Mouse (Mus musculus) B cell, adult 67 days (primary cell): ENCODE results near the gene Tnfrsf9. TPM values are rescaled to one million over a fixed set of nuclear protein-coding genes. Genes with fewer than 3 reads are reported as not detected.

ENCODE experiments used
- total RNA-seq, 2 experiments: library from RNA; stranded (reverse); gene quantifications; 4 replicates each; pipeline ENCODE4 v1.2.4; 2023

Gene Tnfrsf9
- total RNA-seq: under 1 TPM in 1 of 2 experiments, not detected in 1; 0.58 TPM

GRCm38 (mm10) chr4:150914290-150914733 lies at the start of gene Tnfrsf9, which contains the start of gene Park7:
Tnfrsf9 (plus strand) TSS chr4:150914562.
Park7 (minus strand) TSS chr4:150914437.

Other genes with a start within 250 kb of the Tnfrsf9 start
- 10 to 100 TPM in 1 of 2 experiments, 1 to 10 TPM in 1; 9.0 to 12.8 TPM for gene Errfi1, start 60.6 kb upstream of the Tnfrsf9 start, total RNA-seq
- 100 to 1,000 TPM; 118 to 135 TPM for gene Park7, start 125 bp upstream of the Tnfrsf9 start, total RNA-seq
- gene Uts2, start 82.5 kb downstream of the Tnfrsf9 start, total RNA-seq: not detected
- gene Per3, start 130.1 kb downstream of the Tnfrsf9 start, total RNA-seq: 1 to 10 TPM; 4.3 to 4.4 TPM
- gene Vamp3, start 143.4 kb downstream of the Tnfrsf9 start, total RNA-seq: 10 to 100 TPM; 75.5 to 75.8 TPM
- not detected for gene Gm13090, start 175.0 kb downstream of the Tnfrsf9 start, total RNA-seq